Mouse (Mus musculus): ENCODE data around the gene Cacna1a. TPM values are rescaled to one million over a fixed set of nuclear protein-coding genes. Genes with fewer than 3 reads are reported as not detected.
"Not testable (repeated sequence)": the region's sequence is repeated elsewhere in the genome, so short reads cannot be mapped to it uniquely, and the experiment has no call there.

Cacna1a gene
- polyA plus RNA-seq, 1 experiment from 2014 or later, result 5.3 TPM

DNA sequence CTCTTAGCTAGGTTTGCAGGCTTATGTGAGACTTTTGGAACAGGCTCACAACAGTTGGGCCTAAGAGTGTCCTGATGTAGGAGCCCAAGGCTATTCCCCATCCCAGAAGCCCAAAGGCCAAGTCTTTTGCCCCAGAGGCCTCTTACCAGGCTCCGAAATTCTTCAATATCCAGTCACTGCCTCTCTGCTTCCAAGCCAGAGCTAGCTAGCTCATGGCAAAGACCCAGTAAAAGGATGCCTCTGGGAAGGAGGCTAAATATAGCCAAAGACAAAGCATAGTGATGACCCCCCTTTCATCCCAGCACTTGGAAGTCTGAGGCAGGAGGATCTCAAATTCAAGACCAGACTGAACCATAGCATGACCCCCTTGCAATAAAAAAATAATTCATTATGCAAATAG lies 211.2 kb downstream of the Cacna1a start:
- no peak overlapping the region for H3K27ac ChIP-seq (replicated peaks; ENCODE audit: low read depth, low read length)
- H3K9ac ChIP-seq (ENCODE audit: low read length), result no peak overlapping the region
- WGBS, result 83% methylated on average over 1 of the region's 1 CpGs
- H3K4me1 ChIP-seq (ENCODE audit: control insufficient read depth, insufficient read depth, low read length), result peaks cover 15% of the 10 kb centered on the region
- H3K4me2 ChIP-seq (ENCODE audit: low read depth, severe bottlenecking), result no peak overlapping the region
- H3K4me3 ChIP-seq (ENCODE audit: low read depth, low read length), result no peak overlapping the region
- DNase-seq (ENCODE audit: low spot score), result no peak
- H3K27me3 ChIP-seq (ENCODE audit: control insufficient read depth, insufficient read depth, low read length), result peaks cover 7% of the 10 kb centered on the region; the same call in 1 of the 2 replicates
- no peaks in the 10 kb centered on the region for H3K36me3 ChIP-seq (ENCODE audit: control insufficient read depth, insufficient read depth, low read length)
- no peak for ATAC-seq (ENCODE audit: insufficient number of reproducible peaks, low FRiP score, low TSS enrichment, low read depth)
- no peaks in the 10 kb centered on the region for H3K9me3 ChIP-seq (ENCODE audit: control insufficient read depth, low read length)

DNA sequence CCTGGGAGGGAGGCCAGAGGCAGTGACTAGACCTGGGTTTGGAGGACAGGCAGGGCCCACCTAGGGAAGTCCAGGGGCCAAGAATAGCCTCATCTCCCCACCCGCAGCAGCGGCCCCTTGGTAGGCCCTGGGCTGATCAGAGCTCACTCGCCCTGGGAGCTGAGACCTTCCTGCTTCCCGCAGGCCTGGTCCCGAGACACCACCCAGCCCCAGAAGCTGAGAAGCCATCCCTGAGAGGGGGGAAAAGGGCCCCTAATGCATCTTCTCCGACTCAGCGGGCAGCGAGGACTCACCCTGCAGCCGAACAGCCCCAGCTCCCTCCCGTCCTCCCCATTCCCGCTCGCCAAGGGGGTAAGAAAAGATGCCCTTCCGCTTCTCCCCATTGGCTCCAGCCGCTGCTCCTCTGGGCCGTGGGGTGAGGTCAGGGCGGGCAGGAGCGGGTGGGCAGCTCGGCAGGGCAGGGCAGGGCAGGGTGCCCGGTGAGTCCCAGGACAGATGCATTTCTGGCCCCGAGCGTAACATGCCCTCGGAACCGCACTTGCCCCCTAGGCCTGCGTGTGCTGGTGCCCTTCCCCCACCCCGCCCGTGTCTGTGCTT lies 212.2 kb downstream of the Cacna1a start:
- Histone ChIP-seq H3K4me2 (ENCODE audit: low read depth, severe bottlenecking) (peak overlapping the region; percentile 49), H3K27ac (replicated peaks; ENCODE audit: low read depth, low read length) (no peak overlapping the region), H3K36me3 (ENCODE audit: control insufficient read depth, insufficient read depth, low read length) (no peaks in the 10 kb centered on the region), H3K4me3 (ENCODE audit: low read depth, low read length) (peak overlapping the region; percentile 24), H3K4me1 (ENCODE audit: control insufficient read depth, insufficient read depth, low read length) (peaks cover 15% of the 10 kb centered on the region), H3K27me3 (ENCODE audit: control insufficient read depth, insufficient read depth, low read length) (peaks cover 7% of the 10 kb centered on the region; the same call in 1 of the 2 replicates), H3K9ac (ENCODE audit: low read length) (peak overlapping the region; percentile 57), H3K9me3 (ENCODE audit: control insufficient read depth, low read length) (no peaks in the 10 kb centered on the region)
- WGBS, result 6% methylated on average over 26 of the region's 26 CpGs
- DNase-seq (ENCODE audit: low spot score) (peak; percentile 52), ATAC-seq (ENCODE audit: insufficient number of reproducible peaks, low FRiP score, low TSS enrichment, low read depth) (no peak)

DNA sequence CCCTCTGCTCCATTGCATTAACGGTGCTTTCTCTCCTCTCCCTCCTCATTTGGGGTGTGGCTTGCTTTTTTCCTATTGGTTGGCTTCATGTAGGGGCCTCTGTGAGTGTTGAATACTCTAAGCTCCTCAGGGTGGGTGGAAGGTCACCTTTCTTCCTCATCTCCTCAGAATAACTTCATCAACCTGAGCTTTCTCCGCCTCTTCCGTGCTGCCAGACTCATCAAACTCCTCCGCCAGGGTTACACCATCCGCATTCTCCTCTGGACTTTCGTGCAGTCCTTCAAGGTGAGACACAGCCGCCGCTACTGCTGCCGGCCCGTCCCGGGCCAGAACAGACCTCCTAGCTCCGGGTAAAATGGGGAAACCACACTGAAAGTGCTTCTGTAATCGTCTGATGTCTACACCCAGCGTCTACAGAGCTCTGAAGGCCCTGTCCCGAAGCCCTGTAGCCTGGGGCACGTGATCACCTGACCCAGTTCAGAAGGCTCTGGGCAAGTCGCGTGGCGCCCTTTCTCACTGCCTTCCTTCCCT lies 213.0 kb downstream of the Cacna1a start:
- H3K36me3 ChIP-seq (ENCODE audit: control insufficient read depth, insufficient read depth, low read length), result no peaks in the 10 kb centered on the region
- H3K4me2 ChIP-seq (ENCODE audit: low read depth, severe bottlenecking), result peak overlapping the region; percentile 49
- H3K9me3 ChIP-seq (ENCODE audit: control insufficient read depth, low read length), result no peaks in the 10 kb centered on the region
- ATAC-seq (ENCODE audit: insufficient number of reproducible peaks, low FRiP score, low TSS enrichment, low read depth), result peak; percentile 18; the same call in 1 of the 2 replicates
- H3K27ac ChIP-seq (replicated peaks; ENCODE audit: low read depth, low read length), result no peak overlapping the region
- peak; percentile 43 for DNase-seq (ENCODE audit: low spot score)
- peaks cover 15% of the 10 kb centered on the region for H3K4me1 ChIP-seq (ENCODE audit: control insufficient read depth, insufficient read depth, low read length)
- WGBS, result 2% methylated on average over 19 of the region's 19 CpGs
- peak overlapping the region; percentile 34 for H3K9ac ChIP-seq (ENCODE audit: low read length)
- peak overlapping the region; percentile 22 for H3K4me3 ChIP-seq (ENCODE audit: low read depth, low read length)
- H3K27me3 ChIP-seq (ENCODE audit: control insufficient read depth, insufficient read depth, low read length), result peaks cover 7% of the 10 kb centered on the region; the same call in 1 of the 2 replicates

DNA sequence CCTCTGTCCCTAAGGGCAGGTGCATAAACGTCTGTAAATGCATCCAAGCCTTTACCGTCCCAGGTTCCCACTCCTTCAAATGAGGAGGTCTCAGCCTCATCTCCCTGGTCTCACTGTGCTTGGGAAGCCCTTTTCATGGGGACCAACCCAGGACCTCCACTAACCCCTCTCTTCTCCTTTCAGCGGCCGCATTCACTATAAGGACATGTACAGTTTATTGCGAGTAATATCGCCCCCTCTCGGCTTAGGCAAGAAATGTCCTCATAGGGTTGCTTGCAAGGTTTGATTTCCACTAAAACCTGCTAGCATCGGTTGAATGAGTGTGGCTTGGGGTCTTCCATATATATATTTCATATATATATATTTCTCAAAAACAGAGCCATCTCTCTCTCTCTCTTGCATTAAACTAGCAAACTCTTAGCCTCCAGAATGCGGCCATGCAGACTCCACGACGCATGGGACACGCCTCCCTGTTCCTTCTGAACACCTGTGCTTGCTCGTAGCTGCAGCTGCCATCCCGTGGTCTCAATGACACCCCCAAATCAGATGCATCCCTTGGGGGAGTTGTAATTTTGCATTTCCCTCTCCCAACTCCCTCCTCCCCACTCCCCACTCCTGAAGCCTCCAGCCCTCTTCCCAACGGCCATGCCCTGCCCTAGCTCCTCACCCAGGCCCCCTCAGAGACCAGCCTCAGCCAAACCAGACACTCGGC lies 226.4 kb downstream of the Cacna1a start:
- no peaks in the 10 kb centered on the region for H3K36me3 ChIP-seq (ENCODE audit: control insufficient read depth, insufficient read depth, low read length)
- no peaks in the 10 kb centered on the region for H3K9me3 ChIP-seq (ENCODE audit: control insufficient read depth, low read length)
- H3K4me3 ChIP-seq (ENCODE audit: low read depth, low read length), result no peak overlapping the region
- DNase-seq (ENCODE audit: low spot score), result peak; percentile 47
- H3K4me1 ChIP-seq (ENCODE audit: control insufficient read depth, insufficient read depth, low read length), result peaks cover 6% of the 10 kb centered on the region; the same call in 1 of the 2 replicates
- WGBS, result 32% methylated on average over 16 of the region's 16 CpGs
- no peak overlapping the region for H3K27ac ChIP-seq (replicated peaks; ENCODE audit: low read depth, low read length)
- no peak for ATAC-seq (ENCODE audit: insufficient number of reproducible peaks, low FRiP score, low TSS enrichment, low read depth)
- H3K4me2 ChIP-seq (ENCODE audit: low read depth, severe bottlenecking), result no peak overlapping the region
- no peaks in the 10 kb centered on the region for H3K27me3 ChIP-seq (ENCODE audit: control insufficient read depth, insufficient read depth, low read length)
- H3K9ac ChIP-seq (ENCODE audit: low read length), result no peak overlapping the region

DNA sequence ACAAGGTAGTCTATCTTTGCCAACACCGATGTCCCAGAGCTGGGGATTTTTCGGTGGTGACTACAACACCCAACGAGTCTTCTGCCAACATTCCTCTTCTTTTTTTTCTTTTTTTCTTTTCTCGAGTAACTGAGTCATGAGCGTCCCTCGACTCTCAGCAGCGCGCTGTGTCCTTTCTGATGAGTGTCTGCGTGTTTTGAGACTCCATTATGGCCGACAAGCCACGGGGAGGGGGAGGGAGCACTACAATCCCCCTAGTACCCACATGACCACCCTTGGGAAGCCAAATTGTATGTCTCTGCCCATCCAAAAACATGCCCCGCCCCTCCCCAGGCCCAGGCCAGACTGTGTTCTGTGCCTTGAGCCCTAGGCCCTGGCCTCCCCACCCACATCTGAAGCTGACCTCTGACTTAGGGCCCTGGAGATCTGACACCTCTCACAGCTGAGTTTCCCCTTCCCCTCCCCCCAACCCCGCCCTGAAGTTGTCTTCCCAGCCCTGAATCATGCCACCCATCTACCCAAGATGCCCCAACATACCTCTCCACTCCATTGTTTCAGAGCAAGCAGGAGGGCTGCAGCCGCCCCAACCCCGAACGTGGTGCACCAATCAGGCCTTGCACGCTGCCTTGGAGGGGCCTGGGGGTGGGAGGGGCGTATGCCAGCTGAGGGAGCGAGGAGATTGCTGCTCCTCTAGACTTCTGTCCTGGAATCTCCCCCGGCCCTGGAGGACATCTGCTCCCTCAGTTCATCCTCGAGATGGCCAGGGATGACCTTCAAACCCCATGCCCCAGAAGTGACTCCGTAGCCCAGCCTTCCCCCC lies 227.6 kb downstream of the Cacna1a start:
- 21% methylated on average over 22 of the region's 22 CpGs for WGBS
- Histone ChIP-seq H3K27me3 (ENCODE audit: control insufficient read depth, insufficient read depth, low read length) (no peaks in the 10 kb centered on the region), H3K9ac (ENCODE audit: low read length) (peak overlapping the region; percentile 27; the same call in 1 of the 2 replicates)

DNA sequence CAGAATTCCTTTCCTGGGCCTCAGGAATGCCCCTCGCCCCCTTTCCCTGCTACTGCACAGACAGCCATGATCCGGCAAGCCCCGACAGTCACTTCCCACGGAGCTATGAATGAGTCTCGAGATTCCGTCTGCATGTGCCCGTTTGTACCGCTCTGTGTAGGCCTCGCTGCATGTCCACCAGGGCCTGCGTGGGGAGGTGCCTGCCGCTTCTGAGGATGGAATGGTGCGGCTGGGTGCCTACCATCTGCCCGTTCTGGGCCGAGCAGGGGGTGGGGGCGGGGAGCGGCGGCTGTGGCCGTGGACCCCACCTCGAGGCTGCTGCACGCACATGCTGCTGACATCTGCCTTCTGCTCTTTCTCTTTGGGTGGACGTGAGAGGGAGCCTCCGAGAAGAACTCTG lies 228.8 kb downstream of the Cacna1a start:
- H3K9ac ChIP-seq (ENCODE audit: low read length), result no peak overlapping the region
- H3K9me3 ChIP-seq (ENCODE audit: control insufficient read depth, low read length), result no peaks in the 10 kb centered on the region
- no peak overlapping the region for H3K27ac ChIP-seq (replicated peaks; ENCODE audit: low read depth, low read length)
- H3K4me3 ChIP-seq (ENCODE audit: low read depth, low read length), result no peak overlapping the region
- H3K4me1 ChIP-seq (ENCODE audit: control insufficient read depth, insufficient read depth, low read length), result peaks cover 6% of the 10 kb centered on the region; the same call in 1 of the 2 replicates
- no peaks in the 10 kb centered on the region for H3K36me3 ChIP-seq (ENCODE audit: control insufficient read depth, insufficient read depth, low read length)
- H3K4me2 ChIP-seq (ENCODE audit: low read depth, severe bottlenecking), result no peak overlapping the region
- ATAC-seq (ENCODE audit: insufficient number of reproducible peaks, low FRiP score, low TSS enrichment, low read depth) (no peak), DNase-seq (ENCODE audit: low spot score) (no peak)
- H3K27me3 ChIP-seq (ENCODE audit: control insufficient read depth, insufficient read depth, low read length), result no peaks in the 10 kb centered on the region
- WGBS, result 46% methylated on average over 22 of the region's 22 CpGs

More for the DNA sequence above, 227.6 kb downstream of the Cacna1a start:
- Histone ChIP-seq H3K27ac (replicated peaks; ENCODE audit: low read depth, low read length) (no peak overlapping the region), H3K4me3 (ENCODE audit: low read depth, low read length) (0 out of 2 replicates have a peak overlapping the region, but pooled peaks have one; percentile 0), H3K4me2 (ENCODE audit: low read depth, severe bottlenecking) (peak overlapping the region; percentile 24), H3K36me3 (ENCODE audit: control insufficient read depth, insufficient read depth, low read length) (no peaks in the 10 kb centered on the region), H3K9me3 (ENCODE audit: control insufficient read depth, low read length) (no peaks in the 10 kb centered on the region), H3K4me1 (ENCODE audit: control insufficient read depth, insufficient read depth, low read length) (peaks cover 6% of the 10 kb centered on the region; the same call in 1 of the 2 replicates)
- ATAC-seq (ENCODE audit: insufficient number of reproducible peaks, low FRiP score, low TSS enrichment, low read depth) (peak; percentile 44; the same call in 1 of the 2 replicates), DNase-seq (ENCODE audit: low spot score) (no peak)

DNA sequence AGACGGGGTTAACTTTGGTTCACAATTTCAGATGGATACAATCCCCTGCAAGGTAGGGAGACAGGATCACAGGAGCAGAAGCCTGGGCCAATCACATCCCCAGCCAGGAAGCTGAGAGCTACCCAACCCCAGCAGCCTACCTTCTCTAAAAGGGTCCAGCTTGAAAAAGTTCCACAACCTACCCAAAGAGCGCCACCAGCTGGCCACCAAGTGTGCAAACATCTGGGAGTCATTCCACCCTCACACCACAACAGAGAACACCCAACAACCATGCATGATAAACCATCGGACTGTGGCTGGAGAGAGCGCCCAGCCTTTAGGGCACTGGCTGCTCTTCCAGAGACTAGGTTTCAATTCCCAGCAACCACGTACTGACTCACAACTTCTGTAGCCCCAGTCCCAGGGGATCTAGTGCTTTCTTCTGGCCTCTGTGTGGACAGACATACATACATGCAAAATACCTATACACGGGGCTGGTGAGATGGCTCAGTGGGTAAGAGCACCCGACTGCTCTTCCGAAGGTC lies 232.9 kb downstream of the Cacna1a start:
- no peak overlapping the region for H3K4me2 ChIP-seq (ENCODE audit: low read depth, severe bottlenecking)
- H3K4me1 ChIP-seq (ENCODE audit: control insufficient read depth, insufficient read depth, low read length), result peaks cover 1% of the 10 kb centered on the region; the same call in 1 of the 2 replicates
- H3K27ac ChIP-seq (replicated peaks; ENCODE audit: low read depth, low read length), result no peak overlapping the region
- H3K9ac ChIP-seq (ENCODE audit: low read length), result no peak overlapping the region
- no peaks in the 10 kb centered on the region for H3K9me3 ChIP-seq (ENCODE audit: control insufficient read depth, low read length)
- DNase-seq (ENCODE audit: low spot score) (no peak), ATAC-seq (ENCODE audit: insufficient number of reproducible peaks, low FRiP score, low TSS enrichment, low read depth) (no peak)
- H3K36me3 ChIP-seq (ENCODE audit: control insufficient read depth, insufficient read depth, low read length), result no peaks in the 10 kb centered on the region
- no peaks in the 10 kb centered on the region for H3K27me3 ChIP-seq (ENCODE audit: control insufficient read depth, insufficient read depth, low read length)
- H3K4me3 ChIP-seq (ENCODE audit: low read depth, low read length), result no peak overlapping the region
- WGBS, result 78% methylated on average over 8 of the region's 8 CpGs

DNA sequence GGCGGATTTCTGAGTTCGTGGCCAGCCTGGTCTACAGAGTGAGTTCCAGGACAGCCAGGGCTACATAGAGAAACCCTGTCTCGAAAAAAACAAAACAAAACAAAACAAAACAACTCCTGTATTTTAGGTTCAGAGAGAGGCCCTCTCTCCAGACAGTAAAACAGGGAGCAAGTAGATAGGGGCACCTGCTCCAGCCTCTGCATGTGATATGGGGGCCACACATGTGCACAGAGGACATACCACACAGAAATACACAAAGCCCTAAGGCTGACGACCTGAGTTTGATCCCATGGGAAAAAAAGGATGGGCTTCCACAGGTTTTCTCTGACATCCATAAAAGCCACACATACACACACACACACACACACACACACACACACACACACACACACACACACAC lies 235.2 kb downstream of the Cacna1a start:
- not testable (repeated sequence) for H3K4me2 ChIP-seq (ENCODE audit: low read depth, severe bottlenecking); H3K36me3 ChIP-seq (ENCODE audit: control insufficient read depth, insufficient read depth, low read length); H3K9me3 ChIP-seq (ENCODE audit: control insufficient read depth, low read length); H3K4me1 ChIP-seq (ENCODE audit: control insufficient read depth, insufficient read depth, low read length); H3K4me3 ChIP-seq (ENCODE audit: low read depth, low read length); H3K9ac ChIP-seq (ENCODE audit: low read length); H3K27me3 ChIP-seq (ENCODE audit: control insufficient read depth, insufficient read depth, low read length); ATAC-seq (ENCODE audit: insufficient number of reproducible peaks, low FRiP score, low TSS enrichment, low read depth); DNase-seq (ENCODE audit: low spot score); H3K27ac ChIP-seq (replicated peaks; ENCODE audit: low read depth, low read length)
- 79% methylated on average over 4 of the region's 4 CpGs for WGBS

All from limb, embryonic 11.5 days (tissue).